Mouse (Mus musculus) hindbrain, embryonic 16.5 days (tissue): ENCODE results near the gene Uchl5. TPM values are rescaled to one million over a fixed set of nuclear protein-coding genes. Genes with fewer than 3 reads are reported as not detected.

ENCODE experiments used
- ATAC-seq: fragments of 200-750 bp; cut with Nextera tagmentation; 2 replicates; pipeline ENCODE4 v1.8.0; 2017; ENCODE audit warnings: moderate TSS enrichment, moderate library complexity
- H3K27ac ChIP-seq: fragments of 300-500 bp; sonication (generic); 2 replicates; pipeline ENCODE4 v1.5.1; 2014; ENCODE audit warnings: low read depth, mild to moderate bottlenecking, control low read depth, low read length, moderate library complexity
- H3K27me3 ChIP-seq: fragments of 300-500 bp; sonication (generic); replicated peaks from 2 replicates; pipeline ENCODE4 v1.6.1; 2014; ENCODE audit warnings: low read length; ENCODE audit not compliant: control insufficient read depth, insufficient read depth
- H3K36me3 ChIP-seq: fragments of 300-500 bp; sonication (generic); 2 replicates; pipeline ENCODE4 v1.6.1; 2014; ENCODE audit warnings: mild to moderate bottlenecking, low read length, moderate library complexity, mixed read lengths; ENCODE audit not compliant: control insufficient read depth, insufficient read depth
- H3K4me1 ChIP-seq: fragments of 300-500 bp; sonication (generic); 2 replicates; pipeline ENCODE4 v1.6.1; 2014; ENCODE audit warnings: low read depth, low read length; ENCODE audit not compliant: control insufficient read depth, insufficient read depth
- H3K4me2 ChIP-seq: fragments of 300-500 bp; sonication (generic); 2 replicates; pipeline ENCODE4 v1.6.1; 2014; ENCODE audit warnings: mild to moderate bottlenecking, low read length, control low read depth, moderate library complexity
- H3K4me3 ChIP-seq: fragments of 300-500 bp; sonication (generic); 2 replicates; pipeline ENCODE4 v1.5.1; 2014; ENCODE audit warnings: mild to moderate bottlenecking, low read length, control low read depth, moderate library complexity
- H3K9ac ChIP-seq: fragments of 300-500 bp; sonication (generic); 2 replicates; pipeline ENCODE4 v1.6.1; 2014; ENCODE audit warnings: low read depth, mild to moderate bottlenecking, control low read depth, low read length, moderate library complexity
- H3K9me3 ChIP-seq: fragments of 300-500 bp; sonication (generic); 2 replicates; pipeline ENCODE4 v1.6.1; 2014; ENCODE audit warnings: mild to moderate bottlenecking, low read length, moderate library complexity; ENCODE audit not compliant: control insufficient read depth
- WGBS: fragments of 180-500 bp; shearing (Covaris S2); extraction: QIAGEN DNeasy Blood & Tissue Kit; methylation state at CpG from one replicate; pipeline ENCODE4 v1.1.7; 2014; 5-methylcytosine and 5-hydroxymethylcytosine counted together
- polyA plus RNA-seq: library from polyadenylated mRNA; unstranded; fragments of >200 nt; fragmentation: Nextera tagmentation; extraction: Ambion mirVana; gene quantifications from 2 replicates; pipeline ENCODE4 v1.2.1, GENCODE M21; 2015

The Uchl5 gene
- polyA plus RNA-seq: 64.0 and 68.3 TPM in 2 replicates

DNA sequence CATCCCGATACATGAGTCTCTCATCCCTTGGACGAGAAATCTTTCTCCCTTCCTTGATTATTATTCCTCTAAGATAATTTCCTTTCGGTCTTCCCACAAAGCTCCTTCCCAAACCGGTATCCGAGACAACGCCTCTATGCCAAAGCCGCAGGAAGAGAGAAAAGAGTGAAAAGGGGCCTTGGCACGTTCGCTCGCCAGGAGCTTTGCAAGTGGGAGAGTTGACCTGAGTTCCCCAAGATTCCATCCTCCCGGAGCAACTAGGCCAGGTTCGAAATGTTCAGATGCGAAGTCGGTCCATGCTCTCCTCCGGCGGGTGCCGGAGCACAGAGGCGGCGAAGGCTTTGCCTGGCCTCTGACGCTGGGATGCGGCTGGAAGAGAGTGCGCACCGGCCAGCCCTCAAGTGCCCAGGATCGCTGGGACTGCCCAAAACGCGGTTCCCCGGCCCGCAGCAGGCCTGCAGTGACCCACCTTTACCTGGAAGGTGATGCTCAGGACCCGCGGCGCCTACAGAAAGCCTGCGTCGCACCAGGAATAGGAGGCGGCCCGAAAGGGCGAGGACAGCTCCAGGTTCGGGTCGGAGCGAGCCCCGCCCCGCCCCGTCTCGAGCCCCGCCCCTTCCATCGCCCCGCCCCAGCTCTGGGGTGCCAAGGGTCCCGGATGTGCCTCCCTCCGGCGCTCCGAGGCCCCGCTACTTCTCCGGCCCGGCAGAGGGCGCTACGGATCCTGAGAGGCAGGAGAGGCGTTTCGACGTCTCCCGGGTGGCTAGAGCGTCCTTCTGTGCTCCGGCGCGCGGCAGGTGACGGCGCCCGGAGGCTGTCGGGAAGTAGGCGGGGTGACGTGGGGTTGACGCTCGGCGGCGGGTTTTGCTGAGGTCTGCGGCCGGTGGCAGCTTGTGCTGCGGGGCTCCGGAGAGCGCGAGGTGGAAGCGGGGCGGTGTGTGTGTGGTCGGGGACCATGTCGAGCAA, at the start of gene Uchl5, which contains the start of gene Trove2:
TSS of gene Uchl5 (plus strand) at position 827 of the 966 bp plus-strand sequence.
TSS of gene Trove2 (minus strand) at position 623 of the 966 bp plus-strand sequence.
- WGBS: under 1% methylated on average over 72 of the region's 84 CpGs

DNA sequence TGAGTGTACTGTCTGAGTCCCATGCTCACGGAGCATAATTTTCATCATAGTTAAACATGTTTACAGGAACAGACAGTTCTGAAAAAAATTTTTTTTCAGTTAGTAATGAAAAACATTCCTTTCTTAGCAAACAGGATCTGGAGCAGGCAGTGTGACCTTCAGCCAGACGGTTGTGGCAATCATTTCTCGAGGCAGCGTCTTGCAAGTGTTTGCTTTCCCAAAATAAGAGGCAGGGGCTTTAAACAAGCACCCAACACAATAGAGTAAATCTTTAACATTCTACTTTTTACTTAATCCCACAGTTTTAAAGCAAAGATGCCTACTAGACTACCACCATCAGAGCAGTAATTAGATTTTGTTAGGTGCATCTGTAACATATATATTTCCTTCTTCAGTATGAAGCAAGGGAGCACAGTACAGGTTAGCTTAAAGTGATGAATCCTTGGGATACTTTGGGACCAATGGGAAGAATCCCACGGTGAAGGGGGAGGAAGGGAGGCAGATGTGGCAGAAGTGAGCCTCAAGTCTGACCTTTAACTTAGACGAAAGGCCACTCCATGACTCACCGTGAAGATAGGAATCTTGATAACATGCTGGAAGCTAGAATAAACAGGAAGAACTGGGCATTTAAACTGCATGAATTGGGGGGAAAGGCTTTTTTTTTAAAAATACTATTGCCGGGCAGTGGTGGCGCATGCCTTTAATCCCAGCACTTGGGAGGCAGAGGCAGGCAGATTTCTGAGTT, 49.2 kb upstream of the Uchl5 start:
- no peak for ATAC-seq
- Histone ChIP-seq H3K4me1 (no peaks in the 10 kb centered on the region), H3K9ac (no peak overlapping the region), H3K36me3 (no peaks in the 10 kb centered on the region), H3K4me3 (no peak overlapping the region), H3K27me3 (no peaks in the 10 kb centered on the region), H3K4me2 (no peak overlapping the region), H3K9me3 (no peaks in the 10 kb centered on the region), H3K27ac (no peak overlapping the region)
- 80% methylated on average over 9 of the region's 9 CpGs for WGBS

More for the DNA sequence above, at the start of gene Uchl5, which contains the start of gene Trove2:
- peak within 1 kb of the TSS; percentile 90 for H3K27ac ChIP-seq
- ATAC-seq: peak; percentile 98
- peaks cover 23% of the 10 kb centered on the region for H3K4me1 ChIP-seq
- H3K9me3 ChIP-seq: no peaks in the 10 kb centered on the region
- H3K4me3 ChIP-seq: peak within 1 kb of the TSS; percentile 92
- no peaks in the 10 kb centered on the region for H3K27me3 ChIP-seq
- no peaks in the 10 kb centered on the region for H3K36me3 ChIP-seq
- H3K4me2 ChIP-seq: peak within 1 kb of the TSS; percentile 80
- H3K9ac ChIP-seq: peak within 1 kb of the TSS; percentile 94

DNA sequence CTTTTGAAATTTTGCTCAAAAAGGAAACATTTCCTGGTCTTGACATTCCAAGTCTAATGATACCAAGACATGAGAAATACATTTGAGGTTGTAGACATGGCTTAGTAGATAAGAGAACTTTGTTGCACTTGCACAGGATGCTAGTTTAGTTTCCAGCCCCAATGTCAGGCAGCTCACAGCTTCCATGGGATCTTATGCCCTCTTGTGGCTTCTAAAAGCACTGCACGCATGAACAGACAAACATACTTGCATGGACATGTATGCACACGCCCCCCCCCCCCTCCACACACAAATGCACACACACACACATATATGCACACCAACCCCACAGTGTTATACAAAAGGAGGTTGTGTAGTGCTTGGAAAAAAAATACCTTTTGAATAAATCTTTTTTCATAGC, 46.2 kb upstream of the Uchl5 start:
- Histone ChIP-seq H3K4me2 (no peak overlapping the region), H3K27ac (no peak overlapping the region), H3K4me1 (no peaks in the 10 kb centered on the region), H3K27me3 (no peaks in the 10 kb centered on the region), H3K9ac (no peak overlapping the region), H3K4me3 (no peak overlapping the region), H3K36me3 (no peaks in the 10 kb centered on the region), H3K9me3 (no peaks in the 10 kb centered on the region)
- 80% methylated on average over 2 of the region's 2 CpGs for WGBS
- ATAC-seq: no peak

DNA sequence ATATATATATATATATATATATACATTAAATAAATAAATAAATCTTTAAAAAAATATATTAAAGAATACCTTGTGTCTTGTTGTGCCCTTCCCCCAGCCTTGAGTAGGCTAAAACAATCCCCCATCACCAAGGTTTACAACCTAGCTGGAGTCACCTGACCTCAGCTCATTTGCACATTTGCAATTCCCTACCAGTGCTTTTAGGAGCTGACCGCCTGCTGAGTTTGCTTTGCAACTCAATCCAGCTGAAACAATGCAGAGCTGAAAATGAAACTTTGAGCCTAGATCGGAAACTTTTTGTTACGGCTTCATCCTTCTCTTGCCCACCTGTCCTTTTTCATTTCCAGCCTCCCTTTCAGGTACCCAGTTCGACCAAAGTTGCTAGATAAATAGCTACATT, 45.4 kb upstream of the Uchl5 start:
- no peak for ATAC-seq
- Histone ChIP-seq H3K9me3 (no peaks in the 10 kb centered on the region), H3K4me2 (no peak overlapping the region), H3K27me3 (no peaks in the 10 kb centered on the region), H3K4me3 (no peak overlapping the region), H3K36me3 (no peaks in the 10 kb centered on the region), H3K27ac (no peak overlapping the region), H3K9ac (no peak overlapping the region), H3K4me1 (no peaks in the 10 kb centered on the region)
- 33% methylated on average over 4 of the region's 4 CpGs for WGBS

DNA sequence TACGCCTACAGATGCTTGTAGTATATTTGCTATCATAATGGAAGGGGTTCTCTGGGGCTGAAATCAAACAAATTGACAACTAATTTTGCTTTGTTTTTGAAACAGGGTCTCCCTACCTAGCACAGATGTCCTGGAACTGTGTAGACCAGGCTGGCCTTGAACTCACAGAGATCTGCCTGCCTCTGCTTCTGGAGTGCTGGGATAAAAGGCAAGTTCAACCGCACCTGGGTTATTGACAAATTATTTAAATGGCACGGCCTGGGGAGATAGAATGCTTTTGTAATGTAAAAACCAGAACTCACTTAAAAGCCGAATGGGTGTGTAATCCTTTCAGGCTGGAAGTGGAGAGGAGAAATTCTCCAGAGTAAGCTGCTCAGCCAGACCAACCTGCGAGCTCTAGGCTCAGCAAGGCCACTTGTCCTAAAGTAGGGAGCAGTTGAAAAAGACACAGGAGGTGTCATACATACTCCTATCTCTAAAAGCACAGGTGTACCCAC, 43.1 kb upstream of the Uchl5 start:
- no peaks in the 10 kb centered on the region for H3K4me1 ChIP-seq
- no peaks in the 10 kb centered on the region for H3K9me3 ChIP-seq
- 80% methylated on average over 5 of the region's 5 CpGs for WGBS
- H3K9ac ChIP-seq: no peak overlapping the region
- no peak overlapping the region for H3K27ac ChIP-seq
- H3K4me3 ChIP-seq: no peak overlapping the region
- no peaks in the 10 kb centered on the region for H3K36me3 ChIP-seq
- H3K27me3 ChIP-seq: no peaks in the 10 kb centered on the region
- no peak overlapping the region for H3K4me2 ChIP-seq
- no peak for ATAC-seq

DNA sequence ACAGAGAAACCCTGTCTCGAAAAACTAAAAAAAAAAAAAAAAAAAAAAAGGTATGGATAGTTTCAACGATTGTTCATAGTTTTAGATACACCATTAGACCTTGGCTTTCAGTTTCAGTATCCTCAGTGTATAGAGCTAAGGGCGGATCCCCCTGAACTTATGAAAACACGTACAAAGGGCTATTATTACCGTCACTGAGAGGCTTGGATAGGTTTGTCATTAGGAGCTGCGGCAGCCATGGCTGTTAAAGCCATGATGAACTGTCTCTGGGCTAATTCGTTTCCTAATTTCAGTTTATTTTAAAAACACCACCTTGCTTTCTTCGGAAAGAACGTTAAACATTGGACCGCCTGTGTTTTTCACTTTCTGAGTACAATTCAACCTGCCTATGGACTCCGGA, 38.3 kb upstream of the Uchl5 start:
- 21% methylated on average over 11 of the region's 11 CpGs for WGBS
- H3K27me3 ChIP-seq: no peaks in the 10 kb centered on the region
- peak overlapping the region; percentile 90 for H3K4me3 ChIP-seq
- no peaks in the 10 kb centered on the region for H3K9me3 ChIP-seq
- H3K4me2 ChIP-seq: peak overlapping the region; percentile 87
- peak; percentile 42 for ATAC-seq
- no peaks in the 10 kb centered on the region; the same call in 1 of the 2 replicates for H3K36me3 ChIP-seq
- H3K27ac ChIP-seq: peak overlapping the region; percentile 95
- peak overlapping the region; percentile 97 for H3K9ac ChIP-seq
- H3K4me1 ChIP-seq: peaks cover 3% of the 10 kb centered on the region

DNA sequence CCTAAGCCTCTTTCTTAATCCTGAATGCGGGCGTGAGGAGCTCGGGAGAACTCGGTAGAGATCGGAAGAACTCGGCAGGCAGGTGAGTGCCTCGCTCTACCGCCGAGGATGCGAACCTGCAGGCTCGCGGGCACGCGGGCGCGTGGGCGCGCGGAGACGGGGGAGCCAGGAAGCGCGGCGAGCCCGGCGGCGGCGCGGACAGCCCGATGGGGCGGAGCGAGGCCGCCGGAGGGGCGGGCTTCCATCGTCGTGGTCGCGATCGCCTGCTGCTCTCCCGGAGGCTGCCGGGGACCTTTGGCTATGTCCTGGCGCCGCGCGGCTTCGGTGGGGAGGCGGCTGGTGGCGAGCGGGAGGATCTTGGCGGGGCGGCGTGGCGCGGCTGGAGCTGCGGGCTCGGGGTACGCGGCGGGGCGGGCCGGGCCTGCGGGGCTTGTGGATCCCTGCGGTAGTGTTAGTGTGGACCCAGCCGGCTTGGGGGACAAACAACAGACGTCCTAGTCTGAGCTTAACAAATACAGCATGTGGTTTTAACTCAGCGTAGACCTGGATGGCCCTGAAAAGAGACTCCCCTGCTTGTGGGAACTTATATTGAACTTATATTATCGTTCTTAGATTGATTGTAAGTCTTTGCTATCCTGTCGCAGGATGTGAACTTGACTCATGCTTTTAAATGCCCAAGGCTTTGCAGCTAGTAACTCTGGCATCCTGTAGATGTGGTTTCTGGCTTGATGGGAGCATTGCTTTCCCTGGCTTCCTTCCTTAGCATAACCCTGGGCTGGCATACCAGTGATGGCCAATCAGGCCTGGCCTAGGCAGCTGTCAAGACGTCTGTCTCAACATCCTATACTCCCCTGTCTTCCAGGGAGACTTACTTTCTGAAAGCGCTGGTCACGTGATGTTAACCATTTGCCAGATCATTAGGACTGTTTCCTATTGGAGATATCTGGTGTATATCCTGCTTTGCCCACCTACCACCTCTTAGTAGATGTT, 37.4 kb upstream of the Uchl5 start:
- Histone ChIP-seq H3K27ac (peak overlapping the region; percentile 95), H3K4me2 (peak overlapping the region; percentile 87), H3K27me3 (no peaks in the 10 kb centered on the region), H3K4me3 (peak overlapping the region; percentile 90), H3K4me1 (peaks cover 3% of the 10 kb centered on the region), H3K9ac (peak overlapping the region; percentile 97), H3K9me3 (no peaks in the 10 kb centered on the region), H3K36me3 (no peaks in the 10 kb centered on the region; the same call in 1 of the 2 replicates)
- under 1% methylated on average over 52 of the region's 71 CpGs for WGBS
- ATAC-seq: peak; percentile 94

DNA sequence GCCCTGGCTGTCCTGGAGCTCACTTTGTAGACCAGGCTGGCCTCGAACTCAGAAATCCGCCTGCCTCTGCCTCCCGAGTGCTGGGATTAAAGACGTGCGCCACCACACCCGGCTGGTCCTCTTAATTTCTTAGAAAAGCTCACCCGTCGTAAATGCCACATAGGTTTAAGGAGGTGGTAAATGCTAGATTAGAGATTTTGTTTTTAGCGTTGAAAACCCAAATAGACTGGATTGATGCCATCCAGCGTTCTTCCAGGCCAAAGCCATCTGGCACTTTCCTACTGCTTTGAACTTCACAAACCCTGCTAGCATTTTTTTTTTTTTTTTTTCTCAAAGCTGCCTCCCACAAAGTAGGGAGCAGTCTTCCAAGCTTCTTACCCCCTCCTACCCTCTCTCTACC, 36.5 kb upstream of the Uchl5 start:
- H3K9ac ChIP-seq: no peak overlapping the region
- peaks cover 3% of the 10 kb centered on the region for H3K4me1 ChIP-seq
- H3K36me3 ChIP-seq: peaks cover 4% of the 10 kb centered on the region
- peak overlapping the region; percentile 87 for H3K4me2 ChIP-seq
- H3K4me3 ChIP-seq: no peak overlapping the region
- no peaks in the 10 kb centered on the region for H3K9me3 ChIP-seq
- ATAC-seq: no peak
- H3K27me3 ChIP-seq: no peaks in the 10 kb centered on the region
- 86% methylated on average over 9 of the region's 10 CpGs for WGBS
- H3K27ac ChIP-seq: no peak overlapping the region
